Mouse (Mus musculus): ENCODE measurements around the gene Cldn1.

DNA sequence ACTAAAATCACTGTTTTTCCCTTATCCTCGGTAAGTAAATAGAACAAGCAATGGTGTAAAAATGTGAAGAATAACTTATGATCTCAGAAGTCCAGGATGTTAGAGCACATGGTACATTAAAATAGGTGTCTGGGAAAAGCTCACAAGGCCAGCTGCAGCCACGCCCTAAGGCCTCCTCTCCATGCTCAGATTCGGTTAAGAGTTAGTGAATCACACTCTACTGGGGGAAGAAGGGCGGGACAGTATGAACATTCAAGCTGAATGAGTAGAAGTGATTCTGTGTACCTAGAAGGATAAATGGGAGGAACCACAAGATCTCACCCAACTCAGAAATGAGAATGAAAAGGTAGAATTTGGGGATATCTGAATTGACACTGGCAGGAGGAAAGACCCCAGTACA is 28.9 kb upstream of the Cldn1 start:
- TF ChIP-seq POLR2A (IDR thresholded peaks at IDR 0.05; ENCODE audit: control insufficient read depth, low read depth, low read length) (no peak), CTCF (IDR thresholded peaks at IDR 0.05; ENCODE audit: control insufficient read depth, insufficient read depth, insufficient replicate concordance, low read depth, low read length) (no peak)
